Mouse (Mus musculus) liver, embryonic 15.5 days (tissue): ENCODE data around the gene Gm45213. TPM values are rescaled to one million over a fixed set of nuclear protein-coding genes. Genes with fewer than 3 reads are reported as not detected.

Experiments
- ATAC-seq: fragments of 200-750 bp; cut with Nextera tagmentation; 2 replicates; pipeline ENCODE4 v1.8.0; 2017; ENCODE audit warnings: moderate number of reproducible peaks, mild to moderate bottlenecking, moderate library complexity; ENCODE audit not compliant: insufficient read depth
- H3K27ac ChIP-seq: fragments of 300-500 bp; sonication (generic); replicated peaks from 2 replicates; pipeline ENCODE4 v1.5.1; 2015; ENCODE audit warnings: mild to moderate bottlenecking, inconsistent platforms
- H3K27me3 ChIP-seq: fragments of 300-500 bp; sonication (generic); 2 replicates; pipeline ENCODE4 v1.6.1; 2015; ENCODE audit warnings: mild to moderate bottlenecking, inconsistent platforms
- H3K36me3 ChIP-seq: fragments of 300-500 bp; sonication (generic); replicated peaks from 2 replicates; pipeline ENCODE4 v1.6.1; 2015; ENCODE audit warnings: moderate library complexity, mild to moderate bottlenecking, inconsistent platforms
- H3K4me1 ChIP-seq: fragments of 300-500 bp; sonication (generic); replicated peaks from 2 replicates; pipeline ENCODE4 v1.6.1; 2015; ENCODE audit warnings: inconsistent platforms
- H3K4me2 ChIP-seq: fragments of 300-500 bp; sonication (generic); 2 replicates; pipeline ENCODE4 v1.6.1; 2015; ENCODE audit warnings: moderate library complexity, mild to moderate bottlenecking, inconsistent platforms
- H3K4me3 ChIP-seq: fragments of 300-500 bp; sonication (generic); replicated peaks from 2 replicates; pipeline ENCODE4 v1.5.1; 2015; ENCODE audit warnings: mild to moderate bottlenecking, inconsistent platforms
- H3K9ac ChIP-seq: fragments of 300-500 bp; sonication (generic); 2 replicates; pipeline ENCODE4 v1.6.1; 2015; ENCODE audit warnings: moderate library complexity, mild to moderate bottlenecking, inconsistent platforms
- H3K9me3 ChIP-seq: fragments of 300-500 bp; sonication (generic); replicated peaks from 2 replicates; pipeline ENCODE4 v1.6.1; 2016; ENCODE audit warnings: inconsistent platforms
- WGBS: fragments of 180-500 bp; shearing (Covaris S2); methylation state at CpG from one replicate; pipeline ENCODE4 v1.1.7; 2015; ENCODE audit warnings: mixed read lengths; ENCODE audit not compliant: insufficient replicate concordance; 5-methylcytosine and 5-hydroxymethylcytosine counted together
- polyA plus RNA-seq: library from polyadenylated mRNA; unstranded; fragments of >200 nt; fragmentation: Nextera tagmentation; extraction: Ambion mirVana; gene quantifications from 2 replicates; pipeline ENCODE4 v1.2.1, GENCODE M21; 2015

The Gm45213 gene
- polyA plus RNA-seq, 1 experiment from 2014 or later = not detected

DNA sequence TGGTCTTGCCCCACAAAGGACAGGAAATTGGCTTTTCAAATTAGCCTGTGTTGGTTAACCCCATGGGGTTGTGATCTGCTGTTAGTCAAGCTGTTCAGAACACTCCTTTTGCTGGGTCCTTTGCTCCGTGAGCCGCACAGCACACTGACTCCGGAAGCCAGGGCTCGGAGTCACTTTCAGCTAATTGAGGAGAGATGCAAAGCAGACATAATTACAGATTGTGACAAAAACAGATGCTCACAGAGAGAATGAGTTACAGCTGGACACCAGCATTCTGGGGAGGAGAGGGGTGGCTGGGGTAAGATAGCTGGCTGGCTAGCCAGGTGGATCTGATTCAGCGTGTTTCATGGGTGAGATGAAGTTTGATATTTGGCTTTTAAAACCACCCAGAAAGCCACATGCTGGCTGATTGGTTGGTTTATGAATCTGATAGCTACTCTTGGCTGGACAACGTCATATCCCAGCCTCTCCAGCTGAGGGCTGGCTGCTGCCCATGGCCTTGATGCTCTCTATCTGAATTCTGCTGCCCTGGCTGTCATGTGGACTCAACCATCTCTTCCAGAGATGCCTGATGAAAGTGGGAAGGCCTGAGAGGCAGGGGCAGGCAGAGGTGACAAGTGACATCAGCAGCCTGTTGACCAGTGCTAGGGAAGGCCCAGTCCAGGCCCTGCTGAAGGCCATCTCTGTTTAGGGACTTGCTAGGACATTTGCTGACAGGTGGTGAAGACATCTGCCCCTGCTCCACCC is 14.5 kb upstream of the Gm45213 start:
- WGBS = 62% methylated on average over 6 of the region's 6 CpGs
- no peaks in the 10 kb centered on the region for H3K27me3 ChIP-seq
- ATAC-seq = no peak
- no peak overlapping the region for H3K4me3 ChIP-seq
- no peaks in the 10 kb centered on the region for H3K4me1 ChIP-seq
- H3K4me2 ChIP-seq = no peak overlapping the region
- no peaks in the 10 kb centered on the region for H3K36me3 ChIP-seq
- no peak overlapping the region for H3K27ac ChIP-seq
- no peaks in the 10 kb centered on the region for H3K9me3 ChIP-seq
- H3K9ac ChIP-seq = no peak overlapping the region

DNA sequence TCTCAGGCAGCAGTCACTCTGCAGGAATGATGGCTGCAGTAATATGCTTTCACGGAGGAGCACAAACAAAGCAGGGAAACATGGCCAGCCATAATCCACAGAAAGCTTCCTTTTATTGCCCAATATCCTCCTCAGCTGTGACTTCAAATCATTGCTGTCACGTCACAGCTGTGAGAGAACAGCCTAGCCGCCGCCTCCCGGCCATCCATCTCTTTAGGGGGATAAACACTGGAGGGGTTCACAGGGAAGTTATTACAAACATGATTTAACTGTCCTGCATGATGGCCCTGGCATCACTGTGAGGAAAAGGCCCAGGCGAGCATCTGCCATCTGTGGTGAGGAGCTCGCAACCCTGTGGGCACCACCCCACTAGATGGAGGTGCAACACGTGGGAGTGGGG is 6.6 kb upstream of the Gm45213 start:
- no peak overlapping the region for H3K4me2 ChIP-seq
- no peak overlapping the region for H3K9ac ChIP-seq
- ATAC-seq = no peak
- no peaks in the 10 kb centered on the region for H3K36me3 ChIP-seq
- WGBS = 39% methylated on average over 8 of the region's 8 CpGs
- H3K27me3 ChIP-seq = peaks cover 10% of the 10 kb centered on the region
- H3K4me3 ChIP-seq = no peak overlapping the region
- no peaks in the 10 kb centered on the region for H3K9me3 ChIP-seq
- no peak overlapping the region for H3K27ac ChIP-seq
- H3K4me1 ChIP-seq = no peaks in the 10 kb centered on the region; the same call in 1 of the 2 replicates

DNA sequence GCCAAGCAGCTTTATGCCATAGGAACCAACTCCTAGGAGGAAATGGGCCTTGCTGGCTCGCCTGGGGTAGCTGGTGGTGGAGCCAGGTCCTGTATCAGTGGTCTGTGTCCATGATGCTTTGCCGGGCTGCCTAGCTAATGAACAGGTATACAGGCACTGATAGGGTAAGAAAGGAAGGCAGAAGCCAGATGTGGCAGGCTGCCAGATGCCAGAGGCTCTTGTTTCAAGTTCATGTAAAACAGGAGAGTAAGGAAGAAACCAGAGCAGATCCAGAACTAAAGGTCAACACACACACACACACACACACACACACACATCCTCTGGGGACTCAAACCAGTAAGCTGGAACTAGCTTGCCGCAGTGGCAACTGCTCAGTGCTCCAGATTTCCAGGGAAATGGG is 5.1 kb upstream of the Gm45213 start:
- H3K27me3 ChIP-seq = peaks cover 10% of the 10 kb centered on the region
- 70% methylated on average over 3 of the region's 3 CpGs for WGBS
- no peak overlapping the region for H3K27ac ChIP-seq
- H3K4me2 ChIP-seq = no peak overlapping the region
- H3K9me3 ChIP-seq = no peaks in the 10 kb centered on the region
- H3K4me3 ChIP-seq = no peak overlapping the region
- no peaks in the 10 kb centered on the region; the same call in 1 of the 2 replicates for H3K4me1 ChIP-seq
- no peaks in the 10 kb centered on the region for H3K36me3 ChIP-seq
- ATAC-seq = no peak
- H3K9ac ChIP-seq = no peak overlapping the region

DNA sequence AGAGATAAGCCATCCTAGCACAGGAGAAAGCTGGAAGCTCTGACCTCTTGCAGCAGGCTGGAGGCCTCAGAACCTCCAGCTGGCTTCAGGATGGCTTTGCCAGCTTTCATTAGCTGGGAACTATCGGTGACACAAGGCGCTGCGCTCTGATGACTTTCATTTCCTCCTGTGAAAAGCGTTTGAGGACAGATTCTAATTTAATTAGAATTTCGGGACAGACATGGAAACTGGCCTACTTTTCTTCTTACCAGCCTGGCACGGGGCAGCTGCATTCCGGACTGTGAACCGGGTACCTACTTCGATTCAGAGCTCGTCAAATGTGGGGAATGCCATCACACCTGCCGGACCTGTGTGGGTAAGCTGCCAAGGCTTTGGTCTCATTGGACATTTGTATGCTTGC is 4.7 kb upstream of the Gm45213 start:
- Histone ChIP-seq H3K27me3 (peaks cover 10% of the 10 kb centered on the region), H3K9ac (no peak overlapping the region), H3K9me3 (no peaks in the 10 kb centered on the region), H3K4me1 (no peaks in the 10 kb centered on the region; the same call in 1 of the 2 replicates), H3K4me2 (no peak overlapping the region), H3K4me3 (no peak overlapping the region), H3K36me3 (no peaks in the 10 kb centered on the region), H3K27ac (no peak overlapping the region)
- WGBS = 71% methylated on average over 11 of the region's 11 CpGs
- no peak for ATAC-seq

DNA sequence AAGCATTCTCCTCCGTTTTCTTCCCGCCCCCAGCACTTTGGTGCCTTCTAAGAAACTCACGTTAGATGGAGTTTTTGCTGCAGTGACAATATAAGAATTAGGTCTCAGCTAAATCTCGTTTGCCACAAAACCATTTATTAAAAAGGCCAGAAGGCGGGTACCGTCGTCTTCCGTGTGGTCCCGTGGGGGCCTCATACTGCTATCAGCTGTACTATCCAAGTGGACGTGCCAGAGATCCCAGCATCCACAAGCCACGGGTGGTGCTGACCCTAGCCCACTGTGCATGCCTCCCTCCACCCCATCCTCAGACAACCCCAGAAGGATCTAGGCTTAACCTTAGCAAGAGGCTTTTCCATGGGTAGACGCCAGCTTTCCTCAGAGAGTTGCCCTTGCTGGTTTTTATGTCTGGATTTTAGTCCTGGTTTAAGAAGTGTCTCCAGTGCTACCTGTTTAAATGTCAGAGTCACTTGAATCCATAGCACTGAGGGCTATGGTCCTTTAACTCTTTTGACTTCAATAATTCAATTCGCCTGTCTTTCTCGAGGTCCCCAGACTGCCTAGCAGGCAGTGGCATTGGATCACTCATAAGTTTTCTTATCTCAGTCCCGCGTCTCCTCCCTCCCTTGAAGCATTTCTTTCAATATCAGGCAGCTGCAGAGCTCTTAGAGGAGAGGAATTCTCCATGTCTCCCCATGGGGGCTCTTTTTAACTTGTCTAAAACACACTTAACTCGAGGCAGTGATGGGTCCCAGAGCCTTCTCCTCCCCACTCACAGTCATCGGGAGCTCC is 3.2 kb upstream of the Gm45213 start:
- Histone ChIP-seq H3K4me3 (no peak overlapping the region), H3K27ac (no peak overlapping the region), H3K9ac (no peak overlapping the region), H3K9me3 (no peaks in the 10 kb centered on the region), H3K4me1 (no peaks in the 10 kb centered on the region; the same call in 1 of the 2 replicates), H3K4me2 (no peak overlapping the region), H3K27me3 (peaks cover 10% of the 10 kb centered on the region), H3K36me3 (no peaks in the 10 kb centered on the region)
- 57% methylated on average over 18 of the region's 18 CpGs for WGBS
- no peak for ATAC-seq

DNA sequence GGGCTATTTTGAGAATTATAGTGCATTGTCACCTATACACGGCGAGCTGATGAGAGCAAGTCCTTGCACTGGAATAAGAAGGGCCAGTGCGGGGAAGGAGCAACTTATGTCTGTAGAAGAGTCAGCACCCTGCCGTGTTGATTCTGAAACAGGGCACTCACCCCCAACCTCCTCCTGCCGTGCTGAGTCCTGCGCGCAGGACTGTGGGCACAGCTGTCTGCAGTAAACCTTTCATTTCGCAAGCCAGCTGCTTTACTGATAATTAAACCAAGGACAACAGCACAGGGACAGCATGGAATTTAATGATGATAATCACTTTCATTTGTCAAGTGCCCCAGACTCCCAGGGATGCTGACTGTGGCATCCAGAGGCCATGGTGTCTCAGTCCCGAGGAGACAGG is 1.2 kb downstream of the Gm45213 start:
- H3K4me3 ChIP-seq = no peak overlapping the region
- no peak overlapping the region for H3K4me2 ChIP-seq
- H3K27me3 ChIP-seq = no peaks in the 10 kb centered on the region
- H3K4me1 ChIP-seq = peaks cover 2% of the 10 kb centered on the region; the same call in 1 of the 2 replicates
- no peak for ATAC-seq
- no peak overlapping the region for H3K27ac ChIP-seq
- no peak overlapping the region for H3K9ac ChIP-seq
- WGBS = 53% methylated on average over 9 of the region's 9 CpGs
- H3K9me3 ChIP-seq = no peaks in the 10 kb centered on the region
- no peaks in the 10 kb centered on the region for H3K36me3 ChIP-seq

DNA sequence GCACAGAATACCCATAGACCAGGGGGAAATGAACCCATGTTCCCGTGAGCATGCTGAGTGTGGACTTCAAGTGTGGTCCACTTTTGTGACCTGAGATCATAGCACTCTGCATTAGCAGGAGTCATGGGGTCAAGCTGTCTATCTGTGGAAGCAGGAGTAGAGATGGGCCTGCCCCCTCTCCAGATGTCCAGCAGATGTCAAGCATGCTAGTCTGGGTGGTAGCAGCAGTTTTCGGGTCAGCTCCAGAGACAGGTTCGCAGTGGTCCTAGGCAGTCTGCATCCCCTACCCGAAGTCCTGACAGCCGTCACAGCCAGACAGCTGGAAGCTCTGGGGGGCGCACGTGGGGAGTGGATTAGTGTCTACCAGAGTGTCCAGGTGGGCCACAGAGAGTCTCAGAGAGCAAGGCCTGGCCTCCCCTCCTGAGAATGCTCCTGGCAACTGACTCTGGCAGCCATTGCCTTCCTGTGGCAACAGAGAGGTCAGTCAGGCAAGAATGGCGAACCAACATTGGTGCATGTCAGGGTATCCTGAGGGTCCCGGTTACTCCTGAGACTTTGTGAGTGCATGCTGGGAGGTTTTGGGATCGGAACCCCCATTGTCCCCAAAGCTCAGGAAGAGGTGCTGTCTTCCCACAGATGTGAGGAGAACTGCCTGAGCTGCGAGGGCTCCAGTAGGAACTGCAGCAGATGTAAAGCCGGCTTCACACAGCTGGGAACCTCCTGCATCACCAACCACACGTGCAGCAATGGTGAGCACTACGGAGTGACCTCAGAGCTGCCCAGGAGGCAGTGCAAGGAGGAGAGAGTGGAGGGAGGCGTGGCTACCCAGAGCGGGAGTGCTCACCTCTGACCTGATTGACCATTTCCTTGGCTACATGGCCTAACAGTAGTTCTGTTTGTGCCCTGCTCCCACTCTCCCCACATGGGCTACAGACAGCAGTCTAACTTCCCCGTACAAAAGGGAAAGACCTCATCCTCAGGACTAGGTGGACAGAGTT is 3.8 kb downstream of the Gm45213 start:
- H3K27me3 ChIP-seq = no peaks in the 10 kb centered on the region; the same call in 1 of the 2 replicates
- no peak; the same call in 1 of the 2 replicates for ATAC-seq
- H3K36me3 ChIP-seq = no peaks in the 10 kb centered on the region
- 0 out of 2 replicates have a peak, but pooled peaks cover 2% of the 10 kb centered on the region for H3K4me1 ChIP-seq
- H3K9me3 ChIP-seq = no peaks in the 10 kb centered on the region
- WGBS = 52% methylated on average over 17 of the region's 17 CpGs
- no peak overlapping the region for H3K27ac ChIP-seq
- H3K9ac ChIP-seq = no peak overlapping the region
- H3K4me2 ChIP-seq = no peak overlapping the region
- H3K4me3 ChIP-seq = no peak overlapping the region

DNA sequence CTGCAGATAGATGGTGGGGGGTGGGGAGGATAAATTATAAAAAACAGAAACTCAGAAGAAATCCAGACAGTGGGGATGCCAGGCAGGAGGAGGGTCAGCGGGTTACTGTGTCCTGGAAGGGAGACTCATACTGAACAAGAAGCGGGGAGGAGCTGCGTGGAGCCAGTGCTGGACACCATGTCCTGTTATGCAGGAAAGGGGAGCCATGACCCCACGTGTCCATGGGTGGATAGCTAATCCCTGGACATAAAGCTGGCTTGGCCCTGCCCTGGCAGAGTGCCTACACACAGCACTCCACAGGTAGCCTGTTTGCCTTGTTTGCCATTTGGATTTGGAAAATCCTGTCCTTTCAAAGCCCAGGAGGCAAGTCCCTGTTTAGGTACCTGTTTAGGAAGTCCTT is 4.6 kb downstream of the Gm45213 start:
- H3K4me1 ChIP-seq = 0 out of 2 replicates have a peak, but pooled peaks cover 2% of the 10 kb centered on the region
- 63% methylated on average over 4 of the region's 4 CpGs for WGBS
- H3K36me3 ChIP-seq = no peaks in the 10 kb centered on the region
- ATAC-seq = no peak
- no peak overlapping the region for H3K4me3 ChIP-seq
- no peaks in the 10 kb centered on the region for H3K9me3 ChIP-seq
- no peak overlapping the region for H3K27ac ChIP-seq
- H3K9ac ChIP-seq = no peak overlapping the region
- H3K4me2 ChIP-seq = no peak overlapping the region
- H3K27me3 ChIP-seq = no peaks in the 10 kb centered on the region; the same call in 1 of the 2 replicates

DNA sequence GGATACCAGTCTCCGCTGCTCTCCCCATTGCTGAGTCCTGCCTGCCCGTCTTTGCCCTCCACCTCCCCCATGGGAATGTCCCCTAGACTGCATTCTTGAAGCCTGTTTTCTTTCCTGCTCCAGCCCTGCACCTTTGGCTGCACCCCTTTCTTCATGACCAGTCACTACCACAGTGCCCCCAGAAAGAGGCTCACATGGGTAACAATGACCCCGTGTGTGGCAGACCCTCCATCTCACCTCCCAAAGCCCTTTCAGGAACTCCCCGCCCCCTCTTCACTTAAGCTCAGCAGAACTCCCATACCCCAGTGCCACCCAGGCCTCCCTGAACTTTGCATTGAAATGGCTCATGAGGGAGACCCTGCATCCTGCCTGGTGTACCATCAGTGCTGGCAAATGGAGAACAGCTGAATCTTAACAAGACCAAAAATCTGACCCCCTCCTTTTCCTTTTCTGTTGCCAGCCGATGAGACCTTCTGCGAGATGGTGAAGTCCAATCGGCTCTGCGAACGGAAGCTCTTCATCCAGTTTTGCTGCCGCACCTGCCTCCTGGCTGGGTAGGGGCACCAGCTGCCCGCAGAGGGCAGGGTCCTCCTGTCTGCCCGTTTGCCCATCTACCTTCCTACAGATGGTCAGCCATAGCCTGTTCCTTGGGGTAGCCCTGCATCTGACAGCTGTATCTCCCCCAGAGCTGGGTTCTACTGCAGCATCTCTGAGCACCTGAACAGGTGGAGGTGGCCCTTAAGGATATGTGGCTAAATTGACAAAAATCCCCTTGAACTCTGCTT is 5.2 kb downstream of the Gm45213 start:
- no peaks in the 10 kb centered on the region; the same call in 1 of the 2 replicates for H3K27me3 ChIP-seq
- no peaks in the 10 kb centered on the region for H3K36me3 ChIP-seq
- H3K4me3 ChIP-seq = no peak overlapping the region
- H3K9me3 ChIP-seq = no peaks in the 10 kb centered on the region
- ATAC-seq = no peak
- H3K9ac ChIP-seq = no peak overlapping the region
- H3K27ac ChIP-seq = no peak overlapping the region
- 70% methylated on average over 12 of the region's 12 CpGs for WGBS
- 0 out of 2 replicates have a peak, but pooled peaks cover 2% of the 10 kb centered on the region for H3K4me1 ChIP-seq
- no peak overlapping the region for H3K4me2 ChIP-seq

DNA sequence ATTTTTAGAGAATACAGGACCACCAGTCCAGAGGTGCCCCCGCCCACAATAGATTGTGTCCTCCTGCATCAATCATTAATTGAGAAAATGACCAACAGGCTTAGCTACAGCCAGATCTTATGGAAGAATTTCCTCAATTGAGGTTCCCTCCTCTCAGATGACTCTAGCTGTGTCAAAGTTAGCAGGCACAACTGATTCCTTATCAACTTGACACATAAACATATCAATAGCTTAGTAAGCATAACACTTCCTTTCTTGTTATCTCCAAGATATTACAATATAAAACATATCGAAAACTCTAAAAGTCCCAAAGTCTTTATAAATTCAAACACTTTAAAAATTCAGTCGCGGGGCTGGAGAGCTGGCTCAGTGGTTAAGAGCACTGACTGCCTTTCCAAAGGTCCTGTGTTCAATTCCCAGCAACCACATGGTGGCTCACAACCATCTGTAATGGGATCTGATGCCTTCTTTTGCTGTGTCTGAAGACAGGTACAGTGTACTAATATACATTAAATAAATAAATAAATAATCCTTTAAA is 10.6 kb downstream of the Gm45213 start:
- Histone ChIP-seq H3K4me1 (peaks cover 1% of the 10 kb centered on the region), H3K9me3 (no peaks in the 10 kb centered on the region), H3K4me3 (no peak overlapping the region), H3K36me3 (no peaks in the 10 kb centered on the region), H3K9ac (no peak overlapping the region), H3K27me3 (no peaks in the 10 kb centered on the region; the same call in 1 of the 2 replicates), H3K27ac (no peak overlapping the region), H3K4me2 (no peak overlapping the region)
- ATAC-seq = no peak
- 71% methylated on average over 4 of the region's 4 CpGs for WGBS
